Mouse (Mus musculus) layer of hippocampus, adult 9-11 months (tissue): ENCODE data around the gene Trim3.
A peak's percentile ranks its signal among the peaks of the same experiment; 100 is the strongest.

Experiments
- DNase-seq: peaks from one replicate; pipeline ENCODE4 v3.0.0; 2022

The Trim3 gene

DNA sequence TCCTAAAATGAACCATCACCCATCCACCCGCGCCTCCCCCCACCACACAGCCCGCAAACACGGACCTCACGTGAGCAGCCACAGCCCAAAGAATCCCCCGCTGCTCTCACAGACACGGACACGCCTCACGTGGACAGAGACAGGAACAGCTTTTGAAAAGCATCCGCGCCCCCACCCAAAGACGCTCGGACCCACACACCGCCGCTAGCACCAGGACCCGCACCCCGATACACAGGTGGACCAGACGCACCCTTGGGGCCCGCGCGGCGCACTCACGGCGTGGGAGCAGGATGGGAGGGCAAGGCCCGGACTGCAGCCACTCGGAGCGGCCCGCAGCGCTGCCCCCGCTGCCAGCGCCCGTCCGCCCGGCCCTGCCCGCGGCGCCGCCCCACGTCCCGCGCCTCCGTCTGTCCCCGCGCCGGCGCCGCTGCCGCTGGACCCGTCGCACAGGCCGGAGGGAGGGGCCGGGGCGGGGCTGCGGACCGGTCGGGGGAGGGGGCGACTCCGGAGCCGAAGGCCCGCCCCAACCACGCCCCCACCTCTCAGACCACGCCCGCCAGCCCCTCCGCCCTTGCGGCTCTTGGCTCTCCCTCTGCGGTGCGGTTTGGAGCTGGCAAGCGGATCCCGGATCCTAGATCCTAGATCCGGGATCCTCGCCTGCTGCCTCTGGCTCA lies at the start of gene Trim3:
TSS of gene Trim3 (minus strand) at position 445 of the 674 bp plus-strand sequence.
- peak; percentile 92 for DNase-seq

DNA sequence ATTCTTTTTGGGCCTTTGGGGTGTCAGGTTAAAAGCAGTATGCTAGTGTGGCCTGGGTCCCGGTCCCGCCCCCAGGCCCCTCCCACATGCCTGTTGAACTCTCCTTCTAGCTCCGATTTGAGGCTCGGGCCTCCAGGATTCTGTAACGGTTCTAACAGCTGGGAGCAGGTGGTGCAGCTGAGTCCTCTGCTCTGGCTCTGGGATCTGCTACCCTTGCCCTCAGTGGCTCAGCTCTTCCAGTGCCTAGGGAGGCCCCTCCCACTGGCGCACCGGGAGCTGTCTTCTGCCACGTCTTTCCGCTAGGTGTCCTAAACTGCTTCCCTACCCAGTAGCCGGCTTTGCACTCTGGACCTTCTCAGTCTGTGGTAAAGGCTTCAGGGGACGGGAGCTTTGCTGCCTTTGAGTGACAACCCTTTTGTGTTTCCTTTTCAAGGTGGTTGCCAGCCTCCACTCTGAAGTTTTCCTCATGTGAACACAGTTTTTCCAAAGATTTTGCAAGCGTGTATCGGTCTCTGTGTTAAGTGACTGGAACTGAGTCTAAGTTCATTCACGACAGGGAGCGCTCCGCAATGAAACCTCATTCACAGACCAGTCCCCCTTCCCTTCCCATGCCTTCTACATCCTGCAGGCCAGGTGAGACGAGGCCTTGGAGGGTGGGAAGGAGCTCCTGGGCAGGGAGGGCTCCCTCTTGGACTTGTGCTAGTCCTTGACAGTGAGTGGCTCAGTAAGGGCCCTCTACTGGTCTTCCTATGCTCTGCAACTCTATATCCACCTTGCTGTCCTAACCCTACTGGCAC lies 17.5 kb upstream of the Trim3 start, which contains the start of gene Dnhd1:
TSS of gene Dnhd1 (plus strand) at position 189 of the 797 bp plus-strand sequence.
- DNase-seq = peak; percentile 65

DNA sequence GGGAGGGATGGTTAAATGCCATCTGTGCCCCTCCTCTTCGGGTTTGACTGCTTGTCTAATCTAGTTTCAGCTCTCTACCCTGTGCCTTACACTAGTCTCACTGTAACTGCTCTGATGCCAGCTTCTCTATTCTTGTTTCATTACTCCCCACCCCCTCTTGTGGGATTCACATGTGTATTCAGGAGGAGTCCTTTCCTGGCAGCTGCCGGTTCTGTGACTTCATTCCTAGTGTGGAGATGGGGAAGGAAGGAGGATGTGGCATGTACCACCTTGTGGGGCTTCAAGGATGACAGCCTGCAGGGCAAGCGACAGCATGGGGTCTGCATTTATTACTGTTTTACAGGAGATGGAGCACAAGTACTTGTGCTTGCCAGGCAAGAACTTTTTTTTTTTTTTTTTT lies 8.6 kb upstream of the Trim3 start:
- DNase-seq = no peak

GRCm38 (mm10) chr7:105640894-105641255 lies 7.5 kb upstream of the Trim3 start:
- no peak for DNase-seq

GRCm38 (mm10) chr7:105640233-105640893 lies 7.0 kb upstream of the Trim3 start, which contains the start of the genes Arfip2 and Gm45799:
Gene Arfip2 (minus strand): TSS chr7:105640416.
Gene Gm45799 (plus strand): TSS chr7:105640552.
- DNase-seq = peak; percentile 98

GRCm38 (mm10) chr7:105639756-105640155 lies 6.4 kb upstream of the Trim3 start, which contains the start of gene Timm10b:
Gene Timm10b (plus strand): TSS chr7:105640056.
- no peak for DNase-seq

- no peak for DNase-seq
These were observed 5.9 kb upstream of the Trim3 start for GRCm38 (mm10) chr7:105639304-105639703.

DNA sequence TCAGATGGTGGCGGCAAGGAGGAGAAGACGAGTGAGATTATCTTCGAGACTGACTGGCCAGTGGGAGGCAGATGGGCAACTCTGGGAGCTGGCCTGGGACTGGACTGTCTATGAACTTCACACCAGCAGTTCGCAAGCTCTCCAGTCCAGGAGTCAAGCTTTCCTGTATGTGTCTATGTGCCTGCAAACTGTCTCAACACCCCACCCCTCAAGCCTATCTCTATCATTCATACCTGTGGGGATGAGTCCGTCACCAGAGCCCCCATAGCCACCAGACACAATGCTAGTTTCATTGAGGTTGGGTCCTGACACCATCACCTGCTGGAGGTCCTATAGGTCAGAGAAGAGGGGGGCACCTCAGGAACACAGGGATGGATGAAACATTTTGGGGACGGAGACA lies 5.4 kb upstream of the Trim3 start:
- DNase-seq = no peak

DNA sequence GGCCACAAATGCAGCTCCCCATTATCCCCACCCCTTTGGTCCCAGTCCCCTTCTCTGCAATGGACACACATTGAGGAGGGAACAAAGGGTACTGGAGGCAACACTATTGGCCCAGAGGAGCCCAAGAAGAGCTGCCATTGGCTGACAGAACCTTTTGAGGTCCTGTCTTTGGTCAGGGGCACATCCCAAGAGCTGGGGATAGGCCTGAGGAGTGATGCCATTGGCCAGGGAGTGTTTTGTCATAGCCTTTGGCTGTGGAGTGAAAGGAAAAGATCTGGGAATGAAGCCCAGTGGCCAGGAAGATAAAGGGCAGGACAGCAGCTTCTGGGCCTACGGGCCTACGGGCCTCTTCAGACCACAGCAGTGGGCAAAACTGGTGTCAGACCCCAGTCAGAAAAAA lies 2.4 kb upstream of the Trim3 start:
- no peak for DNase-seq

GRCm38 (mm10) chr7:105634272-105634920 lies 1.0 kb upstream of the Trim3 start:
- DNase-seq = no peak

GRCm38 (mm10) chr7:105633801-105634135 lies 397 bp upstream of the Trim3 start:
- DNase-seq = no peak

DNA sequence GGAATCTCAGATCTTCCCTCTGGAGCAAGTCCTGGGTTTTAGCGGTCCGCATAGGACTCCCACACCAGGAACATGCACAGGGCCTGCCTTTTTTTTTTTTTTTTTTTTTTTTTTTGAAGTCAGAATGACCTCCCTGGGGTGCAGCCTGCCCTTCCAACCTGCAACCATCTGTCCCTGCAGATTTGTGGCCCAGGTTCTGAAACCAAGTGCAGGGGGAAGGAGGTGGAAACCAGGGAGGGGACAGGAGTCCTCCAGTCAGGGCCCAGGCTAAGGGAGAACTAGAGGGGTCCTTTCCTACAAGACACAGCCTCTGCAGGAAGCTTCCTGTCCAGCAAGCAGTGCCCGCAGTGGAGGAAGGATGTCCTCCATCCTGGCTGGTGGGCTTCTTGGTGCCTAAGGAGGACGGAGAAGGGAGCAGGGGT lies 809 bp downstream of the Trim3 start:
- no peak for DNase-seq

GRCm38 (mm10) chr7:105628633-105629032 lies 4.7 kb downstream of the Trim3 start:
- peak; percentile 89 for DNase-seq

DNA sequence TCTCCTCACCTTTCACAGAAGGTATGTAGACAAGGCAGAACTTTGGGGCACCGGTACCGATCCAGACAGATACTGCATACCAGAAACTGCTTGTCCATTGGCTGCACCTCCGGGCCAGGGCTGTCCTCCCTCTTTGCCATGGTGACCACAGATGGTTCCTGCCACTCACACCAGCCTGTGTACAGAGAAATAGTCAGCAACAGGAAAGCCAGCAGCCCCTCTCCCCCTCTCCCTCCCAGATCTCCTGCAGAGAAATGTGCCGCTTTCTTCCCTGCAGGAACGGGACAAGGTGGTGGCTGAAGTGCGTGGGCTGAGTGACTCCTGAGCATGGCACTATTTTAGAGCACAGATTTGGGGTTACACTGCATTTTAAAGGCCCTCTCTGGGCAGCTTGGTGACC lies 8.0 kb downstream of the Trim3 start:
- DNase-seq = no peak

DNA sequence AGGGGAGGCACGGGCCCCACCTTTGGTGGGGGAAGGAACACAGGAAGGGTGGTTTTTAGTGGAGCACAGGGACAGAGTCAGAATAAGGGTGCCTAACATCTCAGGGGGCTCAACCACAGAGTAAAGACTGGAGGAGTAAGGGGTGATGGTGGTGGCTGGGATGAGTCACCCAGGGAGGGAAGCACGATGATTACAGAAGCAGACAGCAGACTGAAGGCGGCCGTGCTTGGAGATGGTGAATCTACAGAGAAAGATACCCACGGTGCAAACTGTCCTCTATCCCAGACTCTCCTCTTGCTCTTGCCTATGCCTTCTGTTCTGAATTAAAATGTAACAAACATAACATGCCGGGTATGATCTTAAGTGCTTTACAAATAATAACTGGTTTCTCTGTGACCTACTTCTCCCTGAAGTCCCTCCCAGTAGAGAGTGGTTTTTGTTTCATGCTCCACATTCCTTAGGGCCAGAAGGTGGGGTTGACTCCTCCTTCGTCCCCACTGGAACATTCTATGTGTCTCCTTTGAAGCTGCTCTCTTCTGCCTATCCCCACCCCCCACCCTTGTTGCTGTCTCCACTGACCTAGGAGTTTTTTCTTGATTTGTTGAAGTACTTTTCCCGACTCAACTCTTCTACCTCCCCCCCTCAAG lies 11.6 kb downstream of the Trim3 start:
- DNase-seq = no peak

DNA sequence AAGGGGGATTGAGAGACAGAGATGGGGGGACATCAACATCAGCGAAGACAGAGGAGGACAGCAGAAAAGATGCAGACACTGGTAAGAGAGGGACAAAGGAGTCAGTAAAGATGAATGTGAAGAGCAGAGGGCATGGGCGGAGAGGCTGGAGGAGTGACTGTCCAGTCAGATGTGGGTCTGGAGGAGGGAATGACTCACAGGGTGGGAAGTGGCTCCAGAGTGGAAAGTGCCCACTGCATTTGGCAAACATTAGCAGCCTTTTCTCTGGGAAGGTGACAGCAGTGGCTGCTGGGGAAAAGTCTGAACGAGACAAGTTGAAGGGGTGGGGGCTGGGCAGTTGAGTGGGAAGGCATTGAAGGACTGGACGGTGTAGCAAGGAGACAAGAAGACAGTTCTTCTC lies 12.3 kb downstream of the Trim3 start:
- DNase-seq = no peak

- no peak for DNase-seq
These were observed 13.7 kb downstream of the Trim3 start for GRCm38 (mm10) chr7:105619701-105620100.

DNA sequence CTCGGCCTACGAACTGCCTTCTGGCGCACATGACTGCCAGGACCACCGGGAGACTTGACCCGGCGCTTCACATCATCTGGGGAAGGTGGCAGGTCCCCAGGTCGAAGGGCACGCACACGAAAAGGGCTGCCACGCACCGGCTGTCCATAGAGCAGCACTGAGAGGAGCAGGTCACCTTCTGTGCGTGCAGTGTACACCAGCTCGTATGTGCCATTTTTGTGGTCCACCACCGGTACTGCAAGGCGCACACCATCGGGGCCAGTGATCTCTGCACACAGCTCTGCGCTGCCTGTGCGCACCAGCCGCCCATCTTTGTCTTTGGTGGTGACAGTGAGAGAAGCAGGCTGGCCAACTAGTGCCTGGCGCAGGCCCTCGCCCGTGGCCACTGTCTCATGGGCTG lies 15.6 kb downstream of the Trim3 start:
- DNase-seq = no peak

GRCm38 (mm10) chr7:105616561-105616960 lies 16.8 kb downstream of the Trim3 start:
- no peak for DNase-seq

DNA sequence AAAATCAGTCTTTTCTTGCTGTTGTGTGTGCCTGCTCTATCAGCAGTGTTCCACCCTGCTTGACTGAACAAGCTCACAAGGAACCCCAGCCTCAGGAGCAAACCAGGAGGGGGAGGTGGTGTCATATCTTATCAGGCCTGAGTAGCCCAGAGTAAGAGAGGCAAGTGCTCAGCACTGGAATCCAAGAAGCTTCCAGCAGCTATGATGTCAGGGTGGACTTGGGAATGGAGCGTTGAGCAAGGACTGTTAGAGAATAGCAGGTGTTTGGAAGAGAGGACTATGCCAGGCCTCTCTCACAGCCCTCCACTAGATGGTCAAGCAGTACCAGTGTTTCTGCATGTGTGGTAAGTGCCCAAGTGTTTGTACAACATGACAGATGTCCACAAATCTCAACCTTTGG lies 17.7 kb downstream of the Trim3 start:
- no peak for DNase-seq

GRCm38 (mm10) chr7:105614400-105614799 lies 19.0 kb downstream of the Trim3 start:
- DNase-seq = no peak

DNA sequence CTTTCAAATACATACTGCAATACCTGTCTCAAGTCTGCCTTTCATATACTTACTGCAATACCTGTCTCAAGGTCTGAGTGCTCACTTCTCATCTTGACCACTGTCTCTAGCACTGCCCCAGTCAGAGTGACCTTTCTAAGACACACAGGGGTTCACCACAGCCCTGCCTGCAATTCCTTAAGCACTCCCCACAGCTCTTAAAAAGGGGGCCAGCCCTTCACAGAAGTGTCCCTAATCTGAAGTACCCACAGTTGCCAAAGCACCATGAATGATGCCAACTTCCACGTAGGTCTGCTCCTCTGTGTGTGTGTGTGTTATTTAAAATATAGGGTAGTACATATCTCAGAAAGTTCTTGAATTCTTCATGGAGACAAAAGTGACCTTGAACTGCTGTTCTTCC lies 21.6 kb downstream of the Trim3 start:
- DNase-seq = no peak

DNA sequence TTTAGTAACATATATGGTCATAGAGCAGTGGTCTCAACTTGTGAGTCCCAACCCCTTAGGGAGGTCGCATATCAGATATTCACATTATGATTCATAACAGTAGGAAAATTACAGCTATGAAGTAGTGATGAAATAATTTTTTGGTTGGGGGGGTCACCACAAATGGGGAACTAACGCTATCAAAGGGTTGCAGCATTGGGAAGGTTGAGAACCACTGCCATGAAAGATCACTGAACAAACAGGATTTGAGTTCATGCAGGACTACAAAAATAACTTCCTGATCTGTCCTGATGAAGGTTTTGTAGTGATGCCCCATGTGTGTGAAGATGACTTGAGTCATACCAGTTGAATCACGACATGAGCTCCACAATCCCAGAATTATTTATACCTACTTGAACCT lies 24.9 kb downstream of the Trim3 start:
- no peak for DNase-seq
